Mouse (Mus musculus) adrenal gland (tissue): Measurements from ENCODE around the gene BC048403.

Experiments
- intact Hi-C: fragments of 180-260 bp; cut with DNase I; formaldehyde crosslinking; loops from one replicate; pipeline ENCODE4 v1.15.1; 2025
- long read RNA-seq, 2 experiments: library from polyadenylated mRNA; unstranded; transcript quantifications; one replicate each; pipeline ENCODE4 v2.0.0; 2020; ENCODE audit warnings: borderline replicate concordance in 1 of 2; ENCODE audit not compliant: insufficient replicate concordance in 1 of 2

BC048403 gene
- long read RNA-seq, experiment 1, partial matches to known transcripts: 1 of 4 reads
- long read RNA-seq, experiment 1, other reads (novel, unspliced or antisense): 2 of 4 reads
- long read RNA-seq, experiment 2, partial matches to known transcripts: 0 of 2 reads
- long read RNA-seq, experiment 2, other reads (novel, unspliced or antisense): 1 of 2 reads

DNA sequence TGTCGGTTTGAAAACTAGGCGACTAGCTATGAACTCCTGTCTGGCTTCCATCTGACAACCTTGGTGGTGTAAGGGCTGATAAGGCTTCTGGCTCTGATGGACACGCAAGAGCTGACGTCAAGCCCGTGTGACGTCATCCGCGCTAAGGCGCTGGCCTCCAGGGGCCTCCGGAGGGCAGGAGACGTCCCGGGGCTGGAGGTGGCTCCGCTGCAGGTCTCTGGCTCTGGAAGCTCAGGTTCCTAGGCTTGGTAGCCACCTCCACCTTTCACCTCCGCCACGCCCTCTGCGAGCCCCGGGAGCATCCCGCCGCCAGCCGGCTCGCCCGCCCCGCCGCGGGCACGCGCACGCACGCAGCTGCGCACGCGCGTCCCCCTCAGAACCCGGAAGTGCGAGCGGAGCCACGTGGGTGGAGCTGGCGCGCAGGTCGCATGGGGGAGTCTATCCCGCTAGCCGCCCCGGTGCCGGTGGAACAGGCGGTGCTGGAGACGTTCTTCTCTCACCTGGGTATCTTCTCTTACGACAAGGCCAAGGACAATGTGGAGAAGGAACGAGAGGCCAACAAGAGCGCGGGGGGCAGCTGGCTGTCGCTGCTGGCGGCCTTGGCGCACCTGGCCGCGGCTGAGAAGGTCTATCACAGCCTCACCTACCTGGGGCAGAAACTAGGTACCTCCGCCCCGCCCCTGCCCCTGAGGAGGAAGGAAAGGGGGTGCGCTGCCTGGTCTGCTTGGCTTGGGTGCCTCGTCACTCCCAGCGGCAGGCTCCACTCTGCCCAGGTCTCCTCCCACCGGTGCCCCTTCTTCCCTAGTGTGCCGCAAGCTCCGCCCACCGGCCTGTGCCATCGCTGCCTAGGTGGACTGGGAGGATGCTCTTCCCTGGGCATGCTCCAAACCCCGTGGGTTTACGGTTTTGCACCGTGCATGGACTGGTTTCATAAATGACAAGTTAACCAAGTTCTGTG lies at the start of gene BC048403:
Gene BC048403 (plus strand): TSS at position 390 of the 958 bp plus-strand sequence.
- intact Hi-C loops: no loop called here

DNA sequence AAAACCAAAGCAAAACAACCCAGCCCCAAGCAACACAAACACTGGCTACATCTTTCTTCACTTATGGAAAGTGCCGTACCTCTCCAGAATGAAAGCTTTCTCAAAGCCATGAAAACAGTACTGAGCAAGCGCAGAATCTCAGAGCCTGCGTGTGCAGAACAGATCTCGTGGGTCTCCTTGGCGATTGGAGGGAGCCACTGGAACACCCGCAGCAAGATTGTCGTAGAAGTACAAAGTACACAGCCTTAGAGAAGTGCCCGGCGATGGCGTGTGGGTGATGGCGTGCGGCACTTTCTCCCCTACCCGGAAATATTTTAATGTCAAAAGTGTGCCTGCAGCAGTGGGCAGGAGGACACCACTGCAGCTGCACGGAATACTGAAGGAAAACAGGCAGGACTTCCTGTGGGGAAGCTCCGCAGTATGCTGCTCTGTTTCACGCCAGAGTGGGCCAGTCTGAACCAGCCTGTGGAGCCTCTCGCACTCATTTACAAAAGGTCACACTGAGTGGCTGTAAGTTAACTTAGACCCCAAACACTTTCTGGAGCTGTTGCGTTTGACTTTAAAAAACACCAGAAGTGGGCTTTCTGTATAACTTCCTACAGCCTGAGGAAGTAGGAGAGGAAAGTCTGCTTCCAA lies 46.7 kb upstream of the BC048403 start:
- intact Hi-C loops: no loop called here

DNA sequence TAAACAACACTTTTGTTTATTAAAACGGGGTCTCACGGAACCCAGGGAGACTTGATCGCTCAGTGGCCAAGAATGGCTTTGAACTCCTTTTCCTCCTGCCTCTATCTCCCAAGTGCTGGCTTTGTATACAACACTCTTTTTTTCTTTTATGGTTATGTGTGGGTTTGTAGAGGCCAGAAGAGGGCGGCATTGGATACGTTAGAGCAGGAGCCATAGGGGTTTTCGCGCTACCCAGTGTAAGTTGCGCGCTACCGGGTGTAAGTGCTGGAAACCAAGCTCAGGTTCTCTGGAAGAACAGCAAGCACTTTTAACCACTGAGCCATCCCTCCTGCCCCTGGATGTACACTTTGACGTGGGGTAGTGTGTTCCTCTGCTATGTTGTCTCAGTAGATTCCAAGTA lies 45.2 kb upstream of the BC048403 start:
- intact Hi-C loops: no loop called here

DNA sequence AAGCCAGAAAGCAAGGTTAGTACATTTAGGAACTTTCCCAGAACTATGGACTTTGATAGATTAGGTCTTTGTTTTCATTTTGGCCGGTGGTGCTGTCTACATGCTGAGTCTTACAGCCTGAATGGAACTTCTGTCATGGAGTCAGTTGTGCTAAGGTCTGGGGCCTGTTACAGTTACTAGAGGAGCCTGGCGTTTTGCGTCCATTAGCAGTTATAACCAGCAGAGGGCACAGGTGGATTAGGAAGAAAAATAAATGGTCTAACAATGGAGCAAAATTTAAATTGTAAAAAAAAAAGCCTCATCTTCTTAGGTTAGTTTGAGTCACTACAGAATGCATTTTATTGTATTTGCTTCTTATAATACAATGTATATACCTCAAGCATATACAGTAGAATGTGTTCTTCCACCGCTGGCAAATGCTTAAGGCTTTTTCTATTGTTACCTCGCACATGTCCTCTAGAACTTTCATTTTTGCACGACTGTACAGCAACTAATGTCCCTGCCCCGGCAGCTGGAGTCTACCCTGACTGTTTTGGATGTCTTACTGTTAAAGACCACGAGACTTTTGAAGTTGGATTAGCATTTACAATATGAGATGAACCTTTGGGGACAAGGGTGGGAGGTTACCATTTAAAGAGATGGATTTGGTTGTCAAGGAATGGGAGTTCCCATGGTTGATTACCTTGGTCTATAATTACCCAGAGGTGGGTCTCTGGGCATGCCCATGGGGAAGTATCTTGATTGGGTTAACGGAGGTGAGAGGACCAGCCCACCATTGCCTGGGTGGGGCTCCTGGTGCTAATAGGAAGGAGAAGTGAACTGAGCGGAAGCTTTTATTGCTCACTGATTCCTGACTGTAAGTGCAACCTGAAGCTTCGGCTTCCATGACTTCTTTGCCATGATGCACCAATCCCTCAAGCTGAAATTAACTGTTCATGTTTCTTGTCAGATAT lies 38.2 kb upstream of the BC048403 start:
- intact Hi-C loops: loop anchor here (1.0 to 5.0 kb wide), 2 partner anchors 61 to 351 kb away; no protein-coding TSS in a partner anchor

DNA sequence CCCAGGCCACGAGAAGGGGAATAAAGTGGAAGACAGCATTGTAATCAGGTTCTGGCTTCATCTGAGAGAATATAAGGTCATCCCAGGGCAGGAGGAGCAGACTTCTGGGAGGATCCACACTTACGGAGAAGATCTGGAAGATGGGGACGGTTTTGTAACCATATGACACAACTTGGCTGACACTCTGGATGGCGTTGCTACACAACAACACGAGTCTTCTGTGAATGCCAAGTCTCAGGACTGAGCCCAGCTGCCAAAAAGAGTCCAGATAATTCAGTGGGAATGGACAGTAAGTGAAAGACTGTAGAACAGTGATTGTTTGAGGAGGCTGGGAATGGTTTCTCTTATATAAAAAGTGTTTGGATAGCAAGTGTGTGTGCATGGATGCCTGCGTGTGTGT lies 36.1 kb upstream of the BC048403 start:
- intact Hi-C loops: loop anchor here (5.0 kb wide), 1 partner anchor 59 kb away; no protein-coding TSS in a partner anchor

DNA sequence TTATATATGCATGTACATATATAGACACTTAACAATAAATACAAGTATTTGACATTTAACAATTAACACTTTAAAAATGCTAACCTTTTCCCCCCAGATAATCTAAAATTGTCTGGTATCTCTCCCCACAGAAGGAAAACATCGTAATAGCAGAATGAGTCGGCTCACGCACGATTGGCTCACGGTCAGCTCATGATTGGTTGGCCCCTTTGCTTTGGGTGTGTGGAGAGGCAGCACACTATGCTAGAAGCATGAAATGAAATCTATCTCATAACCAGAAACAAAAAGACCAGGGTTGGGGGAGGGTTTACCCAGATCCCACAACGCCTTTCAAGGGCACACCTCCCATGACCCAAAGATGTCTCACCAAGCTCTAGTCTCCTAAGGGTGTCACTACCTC lies 34.9 kb upstream of the BC048403 start:
- intact Hi-C loops: loop anchor here (5.0 kb wide), 1 partner anchor 57 kb away; no protein-coding TSS in a partner anchor

DNA sequence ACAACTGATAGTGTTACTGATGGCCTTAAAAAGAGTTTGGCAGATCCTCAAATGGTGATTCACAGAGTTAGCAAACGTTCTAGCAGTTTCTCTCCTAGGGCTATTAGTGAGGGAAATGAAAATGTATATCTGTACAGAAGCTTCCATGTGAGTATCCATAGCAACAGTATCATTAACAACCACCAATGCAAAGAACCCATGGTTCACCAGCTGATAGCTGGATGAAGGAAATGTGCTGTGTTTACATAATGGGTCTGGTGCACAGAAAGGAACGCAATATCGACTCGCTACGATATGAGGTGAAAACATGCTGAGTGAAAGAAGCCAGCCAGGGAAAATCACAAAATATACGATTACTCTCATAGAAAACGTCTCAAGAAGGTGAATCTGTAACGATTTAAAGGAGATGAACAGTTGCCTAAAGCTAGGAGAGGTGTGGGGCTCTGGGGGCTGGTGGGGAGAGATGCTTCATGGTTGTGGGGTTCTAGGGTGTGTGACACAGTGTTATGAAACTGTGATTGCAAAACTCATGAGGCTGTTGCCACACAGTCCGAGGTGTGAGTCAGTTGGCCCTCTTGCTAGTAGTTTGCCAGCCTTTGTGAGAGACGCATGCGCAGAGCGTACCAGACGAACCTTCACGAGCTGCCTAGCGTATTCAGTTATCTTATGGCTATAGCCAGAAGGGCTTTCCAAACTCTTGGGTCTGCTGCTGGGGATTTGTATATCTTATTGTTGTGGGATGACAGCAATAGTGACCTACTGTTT lies 34.2 kb upstream of the BC048403 start:
- intact Hi-C loops: no loop called here

DNA sequence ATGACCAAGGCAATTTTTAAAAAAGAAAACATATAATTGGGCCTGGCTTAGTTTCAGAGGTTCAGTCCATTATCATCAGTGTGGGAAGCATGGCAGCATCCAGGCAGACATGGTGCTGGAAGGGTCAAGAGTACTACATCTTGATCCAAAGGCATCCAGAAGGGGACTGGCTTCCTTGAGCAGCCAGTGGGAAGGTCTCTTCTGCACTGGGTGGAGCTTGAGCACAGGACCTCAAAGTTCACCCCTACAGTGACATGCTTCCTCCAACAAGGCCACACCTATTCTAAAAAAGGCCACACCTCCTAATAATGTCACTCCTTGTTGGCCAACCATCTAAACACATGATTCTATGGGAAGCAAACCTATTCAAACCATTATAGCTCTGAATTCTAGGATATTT lies 22.9 kb upstream of the BC048403 start:
- intact Hi-C loops: no loop called here

DNA sequence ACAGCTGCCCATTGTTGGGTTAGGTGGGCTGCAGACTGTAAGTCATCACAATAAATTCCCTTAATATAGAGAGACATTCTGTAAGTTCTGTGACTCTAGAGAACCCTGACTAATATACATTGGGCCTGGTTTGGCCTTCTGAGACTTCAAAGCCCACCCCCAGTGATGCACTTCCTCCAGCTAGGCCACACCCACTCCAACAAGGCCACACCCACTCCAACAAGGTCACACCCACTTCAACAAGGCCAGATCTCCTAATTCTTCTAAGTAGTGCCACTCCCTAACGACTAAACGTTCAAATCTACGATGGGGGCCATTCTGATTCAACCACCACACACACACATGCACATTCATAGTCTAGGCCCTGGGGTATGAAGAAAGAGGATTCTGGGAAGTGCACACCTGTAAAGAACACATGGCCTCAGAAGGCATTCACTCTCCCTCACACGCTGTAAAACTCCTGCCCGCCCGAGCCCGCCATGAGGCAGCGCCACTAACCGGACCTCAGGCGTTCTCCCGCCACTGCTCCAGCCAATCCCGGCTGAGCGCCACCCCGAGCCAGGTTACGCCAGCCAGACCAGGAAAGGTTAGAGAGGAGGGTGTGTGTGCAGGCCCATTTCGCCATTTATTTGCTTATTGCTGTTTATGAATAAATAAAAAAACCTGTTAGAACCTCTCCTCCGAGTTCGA lies 20.7 kb upstream of the BC048403 start:
- intact Hi-C loops: no loop called here

DNA sequence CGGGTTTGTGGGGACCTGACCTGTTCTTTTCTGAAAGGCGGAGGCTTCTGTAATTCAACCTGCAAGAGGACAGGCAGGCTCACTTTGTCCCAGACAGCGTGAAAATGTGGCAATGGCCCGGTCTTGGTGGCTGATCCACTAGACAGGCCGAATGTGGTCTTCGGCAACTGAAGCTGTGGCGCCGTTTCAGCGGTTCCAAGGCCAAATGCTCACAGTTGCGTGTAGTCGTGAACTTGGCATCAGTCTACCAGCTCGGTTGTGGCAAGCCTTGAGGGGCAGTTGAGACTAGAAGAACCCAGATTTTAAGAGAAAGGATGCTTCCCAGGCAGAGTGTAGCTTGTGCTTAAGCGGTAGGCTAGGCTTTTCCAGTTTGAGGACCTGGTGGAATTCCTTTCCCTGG lies 19.0 kb upstream of the BC048403 start:
- intact Hi-C loops: no loop called here

DNA sequence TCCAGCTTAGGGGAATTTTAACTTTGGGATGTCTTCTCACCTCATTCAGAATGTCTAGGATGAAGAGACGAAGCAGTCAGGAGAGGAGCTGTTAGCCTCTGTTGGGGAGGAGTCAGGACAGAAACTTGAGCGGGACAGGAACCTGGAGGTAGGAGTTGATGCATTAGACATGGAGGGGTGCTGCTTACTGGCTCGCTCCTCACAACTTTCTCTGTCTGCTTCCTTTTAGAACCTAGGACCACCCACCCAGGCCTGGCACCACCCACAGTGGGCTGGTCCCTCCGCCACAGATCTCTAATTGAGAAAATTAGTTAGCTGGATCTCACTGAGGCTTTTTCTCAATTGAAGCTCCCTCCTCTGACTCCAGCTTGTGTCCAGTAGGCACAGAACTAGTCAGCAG lies 13.2 kb upstream of the BC048403 start:
- intact Hi-C loops: no loop called here

DNA sequence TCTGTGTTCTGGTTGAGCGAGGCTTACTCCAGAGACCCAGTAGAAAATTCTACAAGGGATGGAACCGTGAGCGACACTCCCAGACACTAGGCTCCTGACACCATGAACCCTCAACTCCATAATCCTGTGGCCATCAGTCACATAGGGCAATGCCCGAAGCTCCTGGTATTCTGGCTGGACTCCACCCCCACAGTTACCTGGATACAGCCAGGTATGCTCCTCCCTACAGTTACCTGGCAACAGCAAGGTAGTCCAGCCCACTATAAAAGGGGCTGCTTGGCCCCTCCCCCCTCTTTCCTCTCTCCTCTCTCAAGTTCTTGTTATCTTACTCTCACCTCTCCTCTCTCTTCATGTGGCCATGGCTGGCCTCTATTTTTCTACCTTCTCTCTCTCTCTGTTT lies 12.6 kb upstream of the BC048403 start:
- intact Hi-C loops: no loop called here

DNA sequence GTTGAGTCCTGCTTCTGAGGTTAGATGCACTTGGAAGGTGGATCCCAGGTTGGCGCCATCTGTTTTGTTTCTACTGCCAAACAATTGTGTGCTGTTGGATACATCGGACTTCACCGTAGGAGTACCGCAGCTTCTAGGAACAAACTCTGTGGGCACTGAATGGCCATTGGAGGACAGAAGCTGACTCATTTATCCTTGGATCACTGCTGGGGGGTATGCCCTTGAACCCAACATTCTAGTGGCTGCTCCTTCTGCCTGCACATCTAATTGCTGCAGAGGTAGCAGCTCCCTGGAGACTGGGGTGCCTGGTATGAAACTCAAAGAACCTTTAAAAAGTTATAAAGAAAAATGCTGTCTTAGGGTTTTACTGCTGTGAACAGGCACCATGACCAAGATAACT lies 11.5 kb upstream of the BC048403 start:
- intact Hi-C loops: no loop called here

DNA sequence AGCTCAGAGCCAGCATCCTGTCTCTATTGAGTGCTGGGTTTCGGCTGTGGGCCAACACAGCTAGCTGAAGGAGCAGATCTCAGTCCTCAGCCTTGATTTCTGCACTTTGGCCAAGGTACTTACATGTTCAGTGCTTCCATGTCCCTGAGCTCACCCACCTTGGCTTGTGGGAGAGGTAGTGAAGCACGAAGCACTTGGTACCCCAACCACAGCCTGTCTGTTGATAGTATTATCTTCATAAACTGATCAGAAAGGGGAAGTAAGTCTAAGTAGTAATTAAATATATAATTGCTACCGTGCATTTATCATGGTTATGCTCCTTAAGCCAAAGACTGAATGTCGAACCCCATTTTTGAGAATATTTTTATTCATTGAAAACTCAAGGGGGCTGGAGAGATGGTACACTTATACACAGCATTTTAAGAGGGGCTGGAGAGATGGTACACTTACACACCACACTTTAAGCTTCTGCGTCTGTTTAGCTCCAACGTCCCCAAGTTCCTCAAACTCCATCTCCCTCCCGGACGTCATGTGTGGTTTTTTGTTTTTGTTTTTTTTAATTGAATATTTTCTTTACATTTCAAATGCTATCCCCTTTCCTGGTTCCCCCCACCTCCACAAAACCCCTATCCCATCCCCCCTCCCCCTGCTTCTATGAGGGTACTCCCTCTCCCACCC lies 8.6 kb upstream of the BC048403 start:
- intact Hi-C loops: no loop called here

DNA sequence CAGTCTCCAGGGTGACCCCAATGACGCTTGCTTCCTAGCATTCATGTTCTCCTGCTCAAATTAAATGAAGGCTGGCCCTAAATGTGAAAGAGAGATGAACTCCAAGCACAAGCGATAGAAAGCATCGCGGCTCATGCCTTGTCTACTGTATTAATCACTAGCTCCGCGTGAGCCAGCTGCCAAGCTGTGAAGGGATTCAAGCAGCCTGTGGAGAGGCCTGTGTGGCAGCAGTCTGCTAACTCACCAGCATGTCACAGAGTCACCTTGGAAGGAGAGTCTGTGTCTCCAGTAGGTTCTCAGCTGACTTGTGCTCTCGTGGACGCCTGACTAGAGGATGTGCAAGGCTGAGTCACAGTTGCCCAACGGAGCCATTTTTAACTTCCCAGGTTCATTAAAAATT lies 7.2 kb upstream of the BC048403 start:
- intact Hi-C loops: no loop called here

DNA sequence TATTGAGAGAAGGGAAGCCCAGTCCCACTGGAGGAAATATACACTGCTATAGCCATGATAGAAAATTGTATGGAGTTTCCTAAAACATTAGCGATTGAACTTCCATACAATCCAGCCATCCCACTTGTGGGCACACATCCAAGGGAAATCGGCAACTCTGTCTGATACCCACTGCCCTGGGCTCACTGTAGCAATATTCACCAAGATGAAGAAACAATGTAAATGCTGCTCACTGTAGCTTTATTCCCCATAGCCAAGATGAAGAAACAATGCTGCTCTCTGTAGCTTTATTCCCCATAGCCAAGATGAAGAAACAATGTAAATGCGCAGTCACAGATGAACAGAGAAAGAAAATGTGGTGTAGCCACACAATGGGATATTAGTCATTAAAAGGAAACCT lies 2.5 kb upstream of the BC048403 start:
- intact Hi-C loops: no loop called here

DNA sequence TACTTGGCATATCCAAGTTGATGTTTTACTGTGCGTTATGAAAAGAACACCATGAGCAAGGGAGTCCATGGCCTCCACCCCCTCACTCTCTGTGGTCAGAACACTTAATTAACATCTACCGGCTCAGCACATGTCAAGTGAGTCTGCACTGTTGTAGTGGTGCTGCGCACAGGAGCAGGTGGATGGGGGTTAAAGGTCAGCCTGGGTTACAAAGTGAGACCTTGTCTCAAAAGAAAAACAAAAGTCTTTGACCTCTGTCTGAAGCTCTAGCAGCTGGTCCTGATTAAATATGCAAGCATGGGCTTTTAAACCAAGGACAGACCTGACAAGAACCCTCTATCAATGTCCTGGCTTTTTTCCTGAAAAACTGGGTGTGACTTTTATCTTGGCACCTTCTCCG lies 2.6 kb downstream of the BC048403 start:
- intact Hi-C loops: no loop called here

DNA sequence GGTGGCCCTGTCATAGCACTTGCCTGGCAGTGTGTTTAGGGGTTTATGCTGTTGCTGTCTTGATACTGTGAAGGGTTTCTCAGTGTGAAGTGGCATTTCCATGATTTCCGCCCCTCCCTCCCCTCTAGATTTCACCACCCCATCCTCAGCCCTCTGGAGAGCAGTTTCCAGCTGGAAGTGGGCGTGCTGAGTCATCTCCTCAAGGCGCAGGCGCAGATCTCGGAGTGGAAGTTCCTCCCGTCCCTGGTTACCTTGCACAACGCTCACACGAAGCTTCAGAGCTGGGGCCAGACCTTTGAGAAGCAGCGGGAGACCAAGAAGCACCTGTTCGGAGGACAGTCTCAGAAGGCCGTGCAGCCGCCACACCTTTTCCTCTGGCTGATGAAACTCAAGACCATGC lies 10.4 kb downstream of the BC048403 start:
- intact Hi-C loops: no loop called here

DNA sequence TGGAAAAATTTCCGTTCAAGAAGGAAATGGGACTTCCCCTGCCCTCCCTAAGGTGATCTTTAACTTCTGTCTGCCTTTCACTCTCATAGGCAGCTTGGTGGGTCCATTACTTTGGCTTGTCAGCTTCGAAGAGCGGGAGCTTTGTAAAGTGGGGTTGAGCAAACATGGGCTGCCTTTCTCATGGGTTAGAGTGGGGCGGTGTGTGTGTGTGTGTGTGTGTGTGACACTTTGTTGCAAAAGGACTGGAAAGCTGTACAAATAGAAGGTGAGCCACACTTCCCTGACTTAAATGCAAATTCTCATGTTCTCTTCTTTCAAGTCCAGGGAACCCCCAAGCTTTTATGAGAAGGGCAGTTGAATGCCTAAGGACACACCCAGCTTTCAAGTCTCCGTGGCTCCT lies 14.5 kb downstream of the BC048403 start:
- intact Hi-C loops: no loop called here
